Mouse (Mus musculus) embryonic facial prominence, embryonic 15.5 days (tissue): ENCODE measurements at regions not wholly inside any gene's neighbourhood (a gene's known extent, or its start where the extent isn't known, plus 50 kb on each side); places are given as distances from the start of the nearest gene placed in this dataset.

Experiments used
- ATAC-seq: fragments of 200-750 bp; cut with Nextera tagmentation; 2 replicates; pipeline ENCODE4 v1.8.0; 2017; ENCODE audit warnings: low read depth, moderate TSS enrichment; ENCODE audit not compliant: insufficient number of reproducible peaks, low FRiP score, low TSS enrichment
- H3K27ac ChIP-seq: fragments of 300-500 bp; sonication (generic); replicated peaks from 2 replicates; pipeline ENCODE4 v1.5.1; 2015; ENCODE audit warnings: mild to moderate bottlenecking, inconsistent platforms
- H3K27me3 ChIP-seq: fragments of 300-500 bp; sonication (generic); 2 replicates; pipeline ENCODE4 v1.6.1; 2015; ENCODE audit warnings: inconsistent platforms
- H3K36me3 ChIP-seq: fragments of 300-500 bp; sonication (generic); 2 replicates; pipeline ENCODE4 v1.6.1; 2015; ENCODE audit warnings: mild to moderate bottlenecking, inconsistent platforms
- H3K4me1 ChIP-seq: fragments of 300-500 bp; sonication (generic); 2 replicates; pipeline ENCODE4 v1.6.1; 2015; ENCODE audit warnings: inconsistent platforms
- H3K4me2 ChIP-seq: fragments of 300-500 bp; sonication (generic); replicated peaks from 2 replicates; pipeline ENCODE4 v1.6.1; 2015; ENCODE audit warnings: mild to moderate bottlenecking, inconsistent platforms
- H3K4me3 ChIP-seq: fragments of 300-500 bp; sonication (generic); replicated peaks from 2 replicates; pipeline ENCODE4 v1.5.1; 2015; ENCODE audit warnings: mild to moderate bottlenecking, inconsistent platforms
- H3K9ac ChIP-seq: fragments of 300-500 bp; sonication (generic); 2 replicates; pipeline ENCODE4 v1.6.1; 2015; ENCODE audit warnings: inconsistent platforms
- H3K9me3 ChIP-seq: fragments of 300-500 bp; sonication (generic); replicated peaks from 2 replicates; pipeline ENCODE4 v1.6.1; 2016; ENCODE audit warnings: inconsistent platforms
- WGBS: fragments of 180-500 bp; shearing (Covaris S2); methylation state at CpG from one replicate; pipeline ENCODE4 v1.1.7; 2015; 5-methylcytosine and 5-hydroxymethylcytosine counted together

DNA sequence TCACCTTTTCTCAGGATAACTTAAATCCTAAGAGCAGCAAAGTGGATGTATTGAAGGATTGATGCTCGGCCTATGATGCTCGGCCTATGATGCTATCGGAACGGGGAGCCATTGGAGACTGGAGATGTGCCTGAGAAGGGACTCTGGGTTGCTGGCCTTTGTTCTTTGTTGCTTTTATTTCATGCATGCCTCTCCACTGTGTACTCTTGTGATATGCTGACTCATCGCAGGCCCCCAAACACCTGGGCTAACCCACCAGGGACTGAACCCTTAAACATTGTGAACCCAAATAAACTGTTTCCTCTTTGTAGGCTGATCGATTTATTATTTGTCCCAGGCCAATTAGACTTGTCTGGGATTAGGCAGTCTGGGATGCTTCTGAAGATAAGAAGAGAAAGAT is 61.9 kb downstream of the Pdcl3 start:
- H3K27me3 ChIP-seq: no peaks in the 10 kb centered on the region
- no peak overlapping the region for H3K4me2 ChIP-seq
- no peak overlapping the region for H3K9ac ChIP-seq
- H3K9me3 ChIP-seq: peaks cover 4% of the 10 kb centered on the region; the same call in 1 of the 2 replicates
- H3K36me3 ChIP-seq: no peaks in the 10 kb centered on the region
- H3K27ac ChIP-seq: no peak overlapping the region
- H3K4me1 ChIP-seq: no peaks in the 10 kb centered on the region
- H3K4me3 ChIP-seq: no peak overlapping the region
- 93% methylated on average over 6 of the region's 6 CpGs for WGBS
- ATAC-seq: no peak

DNA sequence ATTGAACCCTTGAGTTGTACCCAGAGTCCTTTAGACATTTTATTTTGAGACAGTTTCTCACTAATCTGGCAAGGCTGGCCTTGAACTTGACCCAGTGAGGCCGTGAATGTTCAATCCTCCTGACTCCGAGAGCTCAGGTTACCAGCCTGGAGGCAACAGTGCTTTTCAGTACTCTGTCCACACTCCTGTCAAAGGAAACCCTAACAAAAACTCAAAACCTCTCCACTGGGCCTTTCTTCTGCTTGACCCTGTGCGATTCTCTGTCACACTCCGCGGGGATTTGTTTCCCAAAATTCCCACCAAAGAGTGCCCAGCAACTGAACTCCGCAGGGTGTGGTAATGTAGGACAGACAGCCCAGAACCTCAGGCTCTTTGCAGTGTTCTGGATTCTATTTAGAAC is 71.9 kb downstream of the Pdcl3 start:
- 59% methylated on average over 6 of the region's 6 CpGs for WGBS
- no peak overlapping the region for H3K27ac ChIP-seq

DNA sequence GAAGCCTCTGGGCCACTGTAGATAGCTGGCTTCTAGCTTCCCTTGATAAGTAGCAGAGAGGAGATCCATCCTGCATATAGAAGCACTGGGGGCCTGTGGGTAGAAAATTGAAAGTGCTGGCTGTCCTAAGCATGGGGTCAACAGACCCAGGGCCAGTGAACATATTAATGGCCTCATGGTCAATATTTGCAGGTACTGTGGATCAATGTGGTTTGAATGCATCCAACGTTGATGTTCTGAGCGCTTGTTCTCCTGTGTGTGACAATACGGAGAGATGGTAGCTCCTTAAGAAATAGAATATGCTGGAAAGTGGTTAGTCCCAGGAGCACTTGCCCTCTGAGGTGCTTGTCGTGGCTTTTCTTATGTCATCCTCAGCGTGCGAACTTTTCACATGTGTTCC is 77.1 kb downstream of the Pdcl3 start:
- no peak overlapping the region for H3K4me3 ChIP-seq
- ATAC-seq: no peak
- H3K4me2 ChIP-seq: no peak overlapping the region
- no peaks in the 10 kb centered on the region for H3K9me3 ChIP-seq
- no peak overlapping the region for H3K27ac ChIP-seq
- no peaks in the 10 kb centered on the region for H3K27me3 ChIP-seq
- WGBS: 91% methylated on average over 6 of the region's 6 CpGs
- H3K4me1 ChIP-seq: no peaks in the 10 kb centered on the region
- H3K36me3 ChIP-seq: no peaks in the 10 kb centered on the region
- no peak overlapping the region for H3K9ac ChIP-seq

More for the DNA sequence above, 71.9 kb downstream of the Pdcl3 start:
- H3K9me3 ChIP-seq: no peaks in the 10 kb centered on the region
- no peaks in the 10 kb centered on the region for H3K27me3 ChIP-seq
- H3K4me2 ChIP-seq: no peak overlapping the region
- ATAC-seq: no peak
- no peaks in the 10 kb centered on the region for H3K36me3 ChIP-seq
- no peak overlapping the region for H3K4me3 ChIP-seq
- no peak overlapping the region for H3K9ac ChIP-seq
- no peaks in the 10 kb centered on the region for H3K4me1 ChIP-seq

DNA sequence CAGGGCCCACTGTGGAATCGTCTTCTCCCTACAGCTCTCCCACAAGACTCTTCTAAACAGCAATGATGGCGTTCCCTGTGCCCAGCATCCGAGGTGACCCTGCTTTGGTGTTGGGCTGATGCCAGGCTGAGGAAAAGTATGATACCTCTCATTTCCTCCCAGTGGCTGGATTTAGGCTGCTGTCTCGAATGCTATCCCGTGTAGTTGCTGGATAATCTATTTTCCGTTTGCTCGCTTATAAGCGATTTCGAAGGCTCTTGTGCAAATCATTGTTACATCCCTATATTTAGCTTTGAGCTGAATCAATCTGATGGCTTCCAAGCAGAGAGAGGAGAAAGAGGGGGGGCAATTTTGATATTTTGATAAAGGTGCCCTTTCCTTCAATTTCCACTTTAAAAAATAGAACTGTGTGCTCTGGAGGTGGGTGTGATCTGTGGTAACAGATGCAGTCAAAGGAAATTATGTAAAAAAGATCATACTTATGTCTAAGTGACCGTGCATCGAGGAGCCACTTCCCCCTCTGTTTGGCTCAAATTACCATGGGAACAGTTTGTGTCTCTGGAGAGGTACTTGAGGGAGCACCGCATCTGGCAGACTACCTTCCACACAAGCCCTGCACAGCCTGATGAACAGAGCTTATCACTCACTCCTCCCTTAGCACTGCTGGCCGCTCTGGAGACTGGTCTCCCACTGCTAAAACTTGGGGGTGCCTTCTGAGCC is 78.4 kb downstream of the Pdcl3 start:
- WGBS: 66% methylated on average over 13 of the region's 13 CpGs

DNA sequence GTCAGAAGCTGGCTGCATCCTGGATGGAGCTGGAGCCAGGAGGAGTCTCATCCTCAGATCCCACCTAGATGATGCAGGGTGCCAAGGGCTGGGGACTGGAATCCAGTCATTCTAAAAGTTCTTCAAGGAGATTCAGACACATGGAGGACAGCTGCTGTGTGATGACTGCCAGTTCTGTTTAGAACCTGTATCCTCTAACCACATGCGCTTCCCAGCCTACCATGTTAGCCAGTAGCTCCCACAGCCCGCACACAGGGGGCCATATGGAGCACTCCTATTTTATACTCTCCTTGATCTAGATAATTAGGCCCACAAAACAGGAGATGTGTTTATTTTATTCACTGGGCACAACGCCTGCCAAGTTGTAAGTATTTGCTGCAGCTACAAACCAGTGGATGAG is 79.4 kb downstream of the Pdcl3 start:
- 58% methylated on average over 3 of the region's 3 CpGs for WGBS
- Histone ChIP-seq H3K4me3 (no peak overlapping the region), H3K4me1 (no peaks in the 10 kb centered on the region), H3K27me3 (no peaks in the 10 kb centered on the region), H3K36me3 (no peaks in the 10 kb centered on the region), H3K27ac (no peak overlapping the region), H3K4me2 (no peak overlapping the region), H3K9me3 (no peaks in the 10 kb centered on the region), H3K9ac (no peak overlapping the region)
- ATAC-seq: no peak

More for the DNA sequence above, 78.4 kb downstream of the Pdcl3 start:
- no peak for ATAC-seq
- no peaks in the 10 kb centered on the region for H3K9me3 ChIP-seq
- no peaks in the 10 kb centered on the region for H3K4me1 ChIP-seq
- H3K36me3 ChIP-seq: no peaks in the 10 kb centered on the region
- H3K27me3 ChIP-seq: no peaks in the 10 kb centered on the region
- H3K27ac ChIP-seq: no peak overlapping the region
- H3K4me3 ChIP-seq: no peak overlapping the region
- no peak overlapping the region for H3K9ac ChIP-seq
- H3K4me2 ChIP-seq: no peak overlapping the region

- H3K27me3 ChIP-seq: no peaks in the 10 kb centered on the region
- H3K4me2 ChIP-seq: no peak overlapping the region
- H3K4me3 ChIP-seq: no peak overlapping the region
- no peaks in the 10 kb centered on the region for H3K36me3 ChIP-seq
- ATAC-seq: no peak
- WGBS: 41% methylated on average over 3 of the region's 3 CpGs
- no peak overlapping the region for H3K9ac ChIP-seq
- H3K4me1 ChIP-seq: no peaks in the 10 kb centered on the region
- H3K9me3 ChIP-seq: no peaks in the 10 kb centered on the region
- H3K27ac ChIP-seq: no peak overlapping the region
Observed at GRCm38 (mm10) chr1:39067901-39068300, 82.5 kb downstream of the Pdcl3 start.

GRCm38 (mm10) chr1:39069086-39069655 is 83.8 kb downstream of the Pdcl3 start:
- Histone ChIP-seq H3K9me3 (no peaks in the 10 kb centered on the region), H3K9ac (no peak overlapping the region), H3K27me3 (no peaks in the 10 kb centered on the region), H3K4me3 (no peak overlapping the region), H3K36me3 (no peaks in the 10 kb centered on the region), H3K27ac (no peak overlapping the region), H3K4me1 (no peaks in the 10 kb centered on the region), H3K4me2 (no peak overlapping the region)
- ATAC-seq: no peak
- WGBS: 66% methylated on average over 11 of the region's 11 CpGs

- Histone ChIP-seq H3K27ac (no peak overlapping the region), H3K9me3 (no peaks in the 10 kb centered on the region), H3K4me2 (no peak overlapping the region), H3K4me3 (no peak overlapping the region), H3K27me3 (no peaks in the 10 kb centered on the region), H3K4me1 (no peaks in the 10 kb centered on the region), H3K9ac (no peak overlapping the region), H3K36me3 (no peaks in the 10 kb centered on the region)
- WGBS: 70% methylated on average over 7 of the region's 7 CpGs
- ATAC-seq: no peak
Observed at GRCm38 (mm10) chr1:39069676-39070075, 84.3 kb downstream of the Pdcl3 start.

- H3K4me3 ChIP-seq: no peak overlapping the region
- no peak for ATAC-seq
- no peaks in the 10 kb centered on the region for H3K27me3 ChIP-seq
- no peaks in the 10 kb centered on the region for H3K36me3 ChIP-seq
- 78% methylated on average over 5 of the region's 5 CpGs for WGBS
- H3K9me3 ChIP-seq: no peaks in the 10 kb centered on the region
- no peak overlapping the region for H3K9ac ChIP-seq
- no peak overlapping the region for H3K27ac ChIP-seq
- no peaks in the 10 kb centered on the region for H3K4me1 ChIP-seq
- H3K4me2 ChIP-seq: no peak overlapping the region
Observed at GRCm38 (mm10) chr1:39075966-39076365, 90.6 kb downstream of the Pdcl3 start.

DNA sequence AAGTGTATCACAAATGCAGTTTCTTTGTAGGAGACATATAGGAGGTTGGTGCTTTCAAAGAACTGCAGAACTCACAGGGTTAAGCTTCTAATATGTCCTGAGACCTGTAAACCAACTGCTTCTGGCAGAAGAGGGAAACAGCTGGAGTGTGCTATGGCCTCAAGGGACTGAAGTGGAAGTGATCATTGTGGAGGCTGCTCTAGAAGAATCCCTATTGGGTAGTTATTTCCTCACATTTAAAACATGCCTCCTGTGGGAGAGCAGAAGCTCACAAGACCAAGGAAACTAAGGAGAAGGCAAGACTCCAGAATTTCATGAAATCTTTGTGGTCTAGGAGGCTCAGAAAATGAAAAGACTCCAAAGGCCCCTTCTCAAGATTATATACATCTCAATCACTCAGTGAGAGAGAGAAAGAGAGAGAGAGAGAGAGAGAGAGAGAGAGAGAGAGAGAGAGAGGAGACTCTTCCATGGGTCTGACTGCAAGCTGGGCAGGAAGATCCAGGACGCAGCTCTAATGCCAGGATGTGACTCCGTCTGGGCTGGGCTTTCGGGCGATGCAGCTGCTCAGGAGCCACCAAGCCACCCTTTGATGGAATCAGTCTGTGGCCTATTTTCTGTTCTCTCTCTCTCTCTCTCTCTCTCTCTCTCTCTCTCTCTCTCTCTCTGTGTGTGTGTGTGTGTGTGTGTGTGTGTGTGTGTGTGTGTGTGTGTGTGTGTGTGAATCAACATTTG is 93.3 kb downstream of the Pdcl3 start:
- Histone ChIP-seq H3K27me3 (no peaks in the 10 kb centered on the region), H3K4me3 (no peak overlapping the region), H3K4me1 (no peaks in the 10 kb centered on the region), H3K4me2 (no peak overlapping the region), H3K9ac (no peak overlapping the region), H3K27ac (no peak overlapping the region), H3K9me3 (no peaks in the 10 kb centered on the region), H3K36me3 (no peaks in the 10 kb centered on the region)
- WGBS: 60% methylated on average over 4 of the region's 4 CpGs
- ATAC-seq: no peak

DNA sequence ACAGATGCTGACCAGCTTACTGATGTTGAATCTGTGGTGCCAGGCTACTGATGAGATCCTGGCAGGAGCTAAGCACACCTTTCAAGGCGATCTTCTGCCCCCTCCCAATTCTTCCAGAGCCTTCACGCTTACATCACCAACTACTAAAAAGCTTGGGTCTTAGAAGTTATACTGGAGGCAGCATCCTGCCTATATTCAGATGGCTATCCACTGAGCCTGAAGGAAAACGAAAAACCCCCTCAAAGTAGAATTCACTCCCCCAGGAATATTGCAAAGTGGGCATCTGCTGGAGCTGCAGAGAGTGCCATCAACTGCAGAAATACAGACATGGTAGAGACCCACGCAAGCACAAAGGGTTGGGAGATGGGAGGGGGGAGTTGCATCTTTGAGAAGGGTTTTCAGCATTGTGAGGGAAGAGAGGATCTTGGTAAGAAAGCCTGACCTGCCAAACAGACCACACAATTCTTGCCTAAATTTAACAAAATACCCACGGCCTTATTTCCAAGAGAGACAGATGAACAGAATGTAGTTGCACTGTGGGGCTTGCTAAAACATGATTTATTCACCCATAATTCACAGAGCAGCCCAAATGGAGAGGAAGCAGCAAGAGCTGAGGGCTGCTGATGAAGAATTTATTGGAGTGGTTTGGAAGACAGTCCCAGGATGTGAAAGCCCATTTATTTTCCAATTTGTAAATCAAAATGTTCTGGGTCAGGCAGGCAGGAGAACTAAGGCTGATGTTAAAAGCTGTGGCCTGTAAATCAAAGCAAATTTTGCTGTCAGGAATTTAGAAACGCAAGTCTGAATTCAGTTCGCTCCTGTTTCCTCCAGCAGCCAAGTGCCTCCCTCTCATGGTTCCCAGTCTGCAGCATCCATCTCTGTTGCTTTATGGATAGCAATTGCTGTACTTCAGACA is 98.8 kb downstream of the Pdcl3 start:
- Histone ChIP-seq H3K36me3 (no peaks in the 10 kb centered on the region), H3K4me1 (no peaks in the 10 kb centered on the region), H3K4me2 (no peak overlapping the region), H3K27ac (no peak overlapping the region), H3K27me3 (no peaks in the 10 kb centered on the region), H3K4me3 (no peak overlapping the region), H3K9ac (no peak overlapping the region), H3K9me3 (no peaks in the 10 kb centered on the region)
- ATAC-seq: no peak
- WGBS: 80% methylated on average over 7 of the region's 7 CpGs
